Mouse (Mus musculus) small intestine, adult 2 months (tissue): ENCODE measurements at regions not wholly inside any gene's neighbourhood (a gene's known extent, or its start where the extent isn't known, plus 50 kb on each side); places are given as distances from the start of the nearest gene placed in this dataset.

Source experiments
- H3K27ac ChIP-seq: fragments of 200-500 bp; 2 replicates; pipeline ENCODE4 v1.5.1; 2012; ENCODE audit warnings: low read depth, low read length, control low read depth, inconsistent platforms; ENCODE audit not compliant: insufficient read depth
- H3K27me3 ChIP-seq: fragments of 200-500 bp; 2 replicates; pipeline ENCODE4 v1.6.1; 2012; ENCODE audit warnings: mild to moderate bottlenecking, moderate library complexity, low read length, inconsistent platforms; ENCODE audit not compliant: control insufficient read depth, insufficient read depth
- H3K36me3 ChIP-seq: fragments of 200-500 bp; 2 replicates; pipeline ENCODE4 v1.6.1; 2012; ENCODE audit warnings: mild to moderate bottlenecking, low read length, control low read depth, inconsistent platforms; ENCODE audit not compliant: control insufficient read depth, insufficient read depth
- H3K4me1 ChIP-seq: fragments of 200-500 bp; 2 replicates; pipeline ENCODE4 v1.6.1; 2012; ENCODE audit warnings: low read length, inconsistent platforms, mixed read lengths; ENCODE audit not compliant: control insufficient read depth, insufficient read depth, insufficient read length
- H3K4me3 ChIP-seq: fragments of 200-500 bp; 2 replicates; pipeline ENCODE4 v1.5.1; 2012; ENCODE audit warnings: low read depth, mild to moderate bottlenecking, control low read depth, inconsistent platforms, low read length, moderate library complexity
- CTCF ChIP-seq: fragments of 200-500 bp; IDR thresholded peaks from 2 replicates; pipeline ENCODE4 v1.5.1; 2012; ENCODE audit warnings: low read depth, mild to moderate bottlenecking, control low read depth, inconsistent platforms, low read length, moderate library complexity, mixed read lengths; ENCODE audit not compliant: insufficient replicate concordance, insufficient read length; ENCODE audit errors: extremely low read depth
- POLR2A ChIP-seq: fragments of 200-500 bp; IDR thresholded peaks from 2 replicates; pipeline ENCODE4 v1.6.1; 2012; ENCODE audit warnings: low read depth, mild to moderate bottlenecking, control low read depth, inconsistent platforms, low read length, moderate library complexity
- whole genome bisulfite sequencing: fragments of 180-500 bp; shearing (Covaris S2); methylation state at CpG from one replicate; pipeline ENCODE4 v1.1.7; 2018; 5-methylcytosine and 5-hydroxymethylcytosine counted together

GRCm38 (mm10) chr15:67027751-67028150 is 527.0 kb upstream of the Lrrc6 start:
- H3K4me3 ChIP-seq, result no peak overlapping the region
- H3K36me3 ChIP-seq, result no peaks in the 10 kb centered on the region
- WGBS, result 80% methylated on average over 2 of the region's 2 CpGs
- TF ChIP-seq POLR2A, result no peak
- TF ChIP-seq CTCF, result no peak
- no peak overlapping the region for H3K27ac ChIP-seq
- no peaks in the 10 kb centered on the region for H3K4me1 ChIP-seq
- no peaks in the 10 kb centered on the region for H3K27me3 ChIP-seq

GRCm38 (mm10) chr15:67025746-67026145 is 525.0 kb upstream of the Lrrc6 start:
- H3K27me3 ChIP-seq, result no peaks in the 10 kb centered on the region
- no peaks in the 10 kb centered on the region; the same call in 1 of the 2 replicates for H3K4me1 ChIP-seq
- H3K36me3 ChIP-seq, result no peaks in the 10 kb centered on the region
- TF ChIP-seq POLR2A, result no peak
- no peak for TF ChIP-seq CTCF
- WGBS, result 96% methylated on average over 4 of the region's 4 CpGs
- H3K4me3 ChIP-seq, result no peak overlapping the region
- no peak overlapping the region for H3K27ac ChIP-seq

GRCm38 (mm10) chr15:67024386-67024785 is 523.7 kb upstream of the Lrrc6 start:
- 63% methylated on average over 2 of the region's 2 CpGs for WGBS
- H3K27ac ChIP-seq, result no peak overlapping the region
- peaks cover under 1% of the 10 kb centered on the region; the same call in 1 of the 2 replicates for H3K4me1 ChIP-seq
- H3K27me3 ChIP-seq, result no peaks in the 10 kb centered on the region
- H3K36me3 ChIP-seq, result no peaks in the 10 kb centered on the region
- TF ChIP-seq CTCF (no peak), POLR2A (no peak)
- H3K4me3 ChIP-seq, result no peak overlapping the region

- no peaks in the 10 kb centered on the region for H3K36me3 ChIP-seq
- no peaks in the 10 kb centered on the region for H3K27me3 ChIP-seq
- 93% methylated on average over 1 of the region's 1 CpGs for WGBS
- no peak overlapping the region for H3K4me3 ChIP-seq
- TF ChIP-seq POLR2A (no peak), CTCF (no peak)
- H3K4me1 ChIP-seq, result peaks cover 14% of the 10 kb centered on the region; the same call in 1 of the 2 replicates
- no peak overlapping the region for H3K27ac ChIP-seq
Observed at GRCm38 (mm10) chr15:67023081-67023480, 522.4 kb upstream of the Lrrc6 start.

- Histone ChIP-seq H3K27ac (no peak overlapping the region), H3K27me3 (no peaks in the 10 kb centered on the region), H3K4me1 (peaks cover 25% of the 10 kb centered on the region; the same call in 1 of the 2 replicates), H3K36me3 (no peaks in the 10 kb centered on the region), H3K4me3 (no peak overlapping the region)
- TF ChIP-seq POLR2A (no peak), CTCF (no peak)
- 77% methylated on average over 5 of the region's 5 CpGs for WGBS
Observed at GRCm38 (mm10) chr15:67021391-67021790, 520.7 kb upstream of the Lrrc6 start.

- no peaks in the 10 kb centered on the region for H3K36me3 ChIP-seq
- no peak overlapping the region for H3K27ac ChIP-seq
- no peak for TF ChIP-seq CTCF
- TF ChIP-seq POLR2A, result no peak
- H3K27me3 ChIP-seq, result no peaks in the 10 kb centered on the region
- no peak overlapping the region for H3K4me3 ChIP-seq
- 92% methylated on average over 1 of the region's 1 CpGs for WGBS
- peaks cover 25% of the 10 kb centered on the region; the same call in 1 of the 2 replicates for H3K4me1 ChIP-seq
Observed at GRCm38 (mm10) chr15:67019891-67020290, 519.2 kb upstream of the Lrrc6 start.

GRCm38 (mm10) chr15:67019194-67019661 is 518.5 kb upstream of the Lrrc6 start:
- 27% methylated on average over 6 of the region's 6 CpGs for WGBS
- H3K27me3 ChIP-seq, result no peaks in the 10 kb centered on the region
- peaks cover 25% of the 10 kb centered on the region; the same call in 1 of the 2 replicates for H3K4me1 ChIP-seq
- no peaks in the 10 kb centered on the region for H3K36me3 ChIP-seq
- no peak overlapping the region for H3K27ac ChIP-seq
- no peak overlapping the region for H3K4me3 ChIP-seq
- TF ChIP-seq POLR2A, result no peak
- TF ChIP-seq CTCF, result no peak
